Mouse (Mus musculus): ENCODE data around the gene Inhbc.

- TF ChIP-seq CTCF (IDR thresholded peaks at IDR 0.05; ENCODE audit: low read depth): peak; percentile 71
- no peak for TF ChIP-seq EP300 (IDR thresholded peaks at IDR 0.05; ENCODE audit: low read depth)
Measured at GRCm38 (mm10) chr10:127333152-127333551, 37.1 kb downstream of the Inhbc start.
